Mouse (Mus musculus) forebrain, embryonic 11.5 days (tissue): Measurements from ENCODE around the gene Gm9833. TPM values are rescaled to one million over a fixed set of nuclear protein-coding genes. Genes with fewer than 3 reads are reported as not detected.
A peak's percentile ranks its signal among the peaks of the same experiment; 100 is the strongest.
"Not testable (repeated sequence)": the region's sequence is repeated elsewhere in the genome, so short reads cannot be mapped to it uniquely, and the experiment has no call there.

Source experiments
- ATAC-seq: fragments of 200-750 bp; cut with Nextera tagmentation; replicated peaks from 2 replicates; pipeline ENCODE4 v1.8.0; 2017; ENCODE audit warnings: moderate TSS enrichment; ENCODE audit not compliant: low FRiP score
- DNase-seq: peaks from one replicate; pipeline ENCODE4 v3.0.0-alpha.2; 2017; ENCODE audit warnings: low spot score
- H3K27ac ChIP-seq: fragments of 300-500 bp; sonication (generic); 2 replicates; pipeline ENCODE4 v1.5.1; 2014; ENCODE audit warnings: low read depth, low read length
- H3K27me3 ChIP-seq: fragments of 300-500 bp; sonication (generic); 2 replicates; pipeline ENCODE4 v1.6.1; 2014; ENCODE audit warnings: mild to moderate bottlenecking, low read length, mixed read lengths; ENCODE audit not compliant: control insufficient read depth, insufficient read depth
- H3K36me3 ChIP-seq: fragments of 300-500 bp; sonication (generic); 2 replicates; pipeline ENCODE4 v1.6.1; 2014; ENCODE audit warnings: mild to moderate bottlenecking, low read length, moderate library complexity, mixed read lengths; ENCODE audit not compliant: control insufficient read depth, insufficient read depth
- H3K4me1 ChIP-seq: fragments of 300-500 bp; sonication (generic); replicated peaks from 2 replicates; pipeline ENCODE4 v1.6.1; 2014; ENCODE audit warnings: low read length, mixed read lengths; ENCODE audit not compliant: control insufficient read depth, insufficient read depth
- H3K4me2 ChIP-seq: fragments of 300-500 bp; sonication (generic); 2 replicates; pipeline ENCODE4 v1.6.1; 2014; ENCODE audit warnings: low read depth, mild to moderate bottlenecking, low read length, moderate library complexity, mixed read lengths; ENCODE audit not compliant: severe bottlenecking
- H3K4me3 ChIP-seq: fragments of 300-500 bp; sonication (generic); 2 replicates; pipeline ENCODE4 v1.5.1; 2014; ENCODE audit warnings: low read depth, low read length
- H3K9ac ChIP-seq: fragments of 300-500 bp; sonication (generic); 2 replicates; pipeline ENCODE4 v1.6.1; 2014; ENCODE audit warnings: low read length
- H3K9me3 ChIP-seq: fragments of 300-500 bp; sonication (generic); 2 replicates; pipeline ENCODE4 v1.6.1; 2016; ENCODE audit warnings: low read length, mixed read lengths; ENCODE audit not compliant: control insufficient read depth
- WGBS: fragments of 180-500 bp; shearing (Covaris S2); extraction: QIAGEN DNeasy Blood & Tissue Kit; methylation state at CpG from one replicate; pipeline ENCODE4 v1.1.7; 2014; 5-methylcytosine and 5-hydroxymethylcytosine counted together
- polyA plus RNA-seq: library from polyadenylated mRNA; unstranded; fragments of >200 nt; fragmentation: Nextera tagmentation; extraction: Ambion mirVana; gene quantifications from 2 replicates; pipeline ENCODE4 v1.2.1, GENCODE M21; 2014

The Gm9833 gene
- polyA plus RNA-seq: 8.4 and 9.7 TPM in 2 replicates

DNA sequence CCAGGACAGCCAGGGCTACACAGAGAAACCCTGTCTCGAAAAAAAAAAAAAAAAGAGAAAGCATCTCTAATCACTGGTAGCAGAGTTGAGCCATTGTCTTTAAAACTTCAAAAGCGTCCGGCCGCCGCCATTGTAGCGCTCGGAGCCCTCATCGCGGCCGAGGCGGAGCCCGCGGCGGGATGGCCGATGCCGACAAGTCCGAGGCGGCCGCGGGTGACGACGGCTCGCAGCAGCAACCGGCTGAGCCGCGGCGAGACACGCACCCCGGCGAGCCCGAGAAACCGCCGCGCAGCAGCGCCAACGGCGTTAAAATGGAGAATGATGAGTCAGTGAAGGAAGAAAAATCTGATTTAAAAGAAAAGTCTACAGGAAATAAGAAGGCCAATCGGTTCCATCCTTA is at the start of gene Gm9833:
TSS of gene Gm9833 (plus strand) at position 117 of the 400 bp plus-strand sequence.
- not testable (repeated sequence) for H3K4me3 ChIP-seq, H3K4me1 ChIP-seq, DNase-seq, H3K9ac ChIP-seq, H3K9me3 ChIP-seq, H3K27ac ChIP-seq, H3K36me3 ChIP-seq, H3K27me3 ChIP-seq
- WGBS: 36% methylated on average over 25 of the region's 38 CpGs
- peak within 1 kb of the TSS; percentile 26; the same call in 1 of the 2 replicates for H3K4me2 ChIP-seq
- ATAC-seq: peak; percentile 65

- Histone ChIP-seq H3K9ac (no peak overlapping the region), H3K4me3 (no peak overlapping the region), H3K4me2 (no peak overlapping the region), H3K4me1 (no peaks in the 10 kb centered on the region), H3K36me3 (no peaks in the 10 kb centered on the region), H3K27ac (no peak overlapping the region), H3K27me3 (no peaks in the 10 kb centered on the region), H3K9me3 (no peaks in the 10 kb centered on the region)
- no peak for ATAC-seq
- no peak for DNase-seq
These were observed 17.8 kb upstream of the Gm9833 start for GRCm38 (mm10) chr3:10070070-10070469.

DNA sequence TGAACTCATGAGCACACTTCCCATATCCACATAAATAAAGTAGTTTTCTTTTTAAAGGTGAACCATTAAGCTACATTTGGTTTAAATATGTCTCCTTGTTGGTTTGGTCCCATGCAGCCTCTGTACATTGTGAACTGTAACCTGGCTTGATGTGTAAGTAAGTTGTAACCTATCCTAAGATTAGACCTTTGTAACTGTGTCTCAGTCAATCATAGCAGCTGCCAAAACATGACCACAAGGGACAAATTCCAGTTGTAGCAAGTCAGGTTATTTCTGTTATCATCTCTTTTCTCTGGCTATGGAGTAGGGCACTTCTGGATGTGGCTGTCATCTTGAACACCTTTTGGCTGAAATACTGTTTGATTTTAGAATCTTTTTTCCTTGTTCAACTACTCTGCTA is 12.1 kb upstream of the Gm9833 start:
- Histone ChIP-seq H3K9ac (no peak overlapping the region), H3K4me1 (no peaks in the 10 kb centered on the region), H3K4me3 (no peak overlapping the region), H3K9me3 (no peaks in the 10 kb centered on the region), H3K27me3 (no peaks in the 10 kb centered on the region), H3K36me3 (no peaks in the 10 kb centered on the region), H3K4me2 (no peak overlapping the region), H3K27ac (no peak overlapping the region)
- DNase-seq (no peak), ATAC-seq (no peak)

- no peaks in the 10 kb centered on the region for H3K36me3 ChIP-seq
- no peak overlapping the region for H3K4me3 ChIP-seq
- H3K27ac ChIP-seq: no peak overlapping the region
- no peaks in the 10 kb centered on the region for H3K4me1 ChIP-seq
- DNase-seq (no peak), ATAC-seq (no peak)
- no peaks in the 10 kb centered on the region for H3K27me3 ChIP-seq
- no peak overlapping the region for H3K4me2 ChIP-seq
- H3K9me3 ChIP-seq: no peaks in the 10 kb centered on the region
- H3K9ac ChIP-seq: no peak overlapping the region
- 83% methylated on average over 6 of the region's 6 CpGs for WGBS
These were observed 10.6 kb upstream of the Gm9833 start for GRCm38 (mm10) chr3:10077096-10077841.

GRCm38 (mm10) chr3:10078113-10078512 is 9.8 kb upstream of the Gm9833 start:
- 86% methylated on average over 2 of the region's 2 CpGs for WGBS
- Histone ChIP-seq H3K27me3 (no peaks in the 10 kb centered on the region), H3K9me3 (no peaks in the 10 kb centered on the region), H3K27ac (no peak overlapping the region), H3K9ac (no peak overlapping the region), H3K4me2 (no peak overlapping the region), H3K36me3 (no peaks in the 10 kb centered on the region), H3K4me3 (no peak overlapping the region), H3K4me1 (no peaks in the 10 kb centered on the region)
- DNase-seq (no peak), ATAC-seq (no peak)

GRCm38 (mm10) chr3:10081336-10081735 is 6.6 kb upstream of the Gm9833 start:
- 77% methylated on average over 5 of the region's 5 CpGs for WGBS
- DNase-seq: no peak
- no peak overlapping the region for H3K27ac ChIP-seq
- no peaks in the 10 kb centered on the region for H3K4me1 ChIP-seq
- H3K9me3 ChIP-seq: no peaks in the 10 kb centered on the region
- no peaks in the 10 kb centered on the region for H3K27me3 ChIP-seq
- H3K4me3 ChIP-seq: no peak overlapping the region
- no peak overlapping the region for H3K4me2 ChIP-seq
- ATAC-seq: no peak
- H3K36me3 ChIP-seq: no peaks in the 10 kb centered on the region
- no peak overlapping the region for H3K9ac ChIP-seq

DNA sequence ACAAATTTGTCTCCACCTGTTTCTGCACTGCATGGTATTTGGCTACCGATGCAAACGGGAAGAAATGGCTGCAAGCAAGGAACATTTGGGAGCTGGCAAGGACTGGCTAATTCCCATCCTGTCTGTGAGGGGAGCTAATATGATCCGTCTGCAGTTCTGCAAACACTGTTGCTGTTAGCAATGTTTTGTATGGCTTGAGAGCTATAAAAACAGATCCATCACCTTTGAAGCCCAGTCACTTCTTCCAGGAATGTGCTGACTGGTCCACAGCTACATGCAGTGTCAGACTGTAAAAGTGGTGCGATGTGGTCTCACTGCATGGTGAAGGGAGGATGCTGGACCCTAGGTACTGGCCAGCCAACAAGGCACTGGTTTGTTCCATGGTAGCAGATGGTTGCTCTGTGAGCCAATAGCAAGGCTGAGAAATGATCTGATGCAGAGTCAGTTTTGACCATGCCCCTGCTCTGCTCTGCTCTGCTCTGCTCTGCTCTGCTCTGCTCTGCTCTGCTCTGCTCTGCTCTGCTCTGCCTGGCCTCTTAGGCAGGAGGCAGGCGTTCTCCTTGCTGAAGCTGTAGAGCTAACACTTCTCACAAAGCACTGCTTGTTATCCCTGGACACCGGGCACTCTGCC is 5.9 kb upstream of the Gm9833 start:
- H3K9ac ChIP-seq: no peak overlapping the region
- H3K4me2 ChIP-seq: no peak overlapping the region
- ATAC-seq: no peak
- no peak for DNase-seq
- H3K9me3 ChIP-seq: no peaks in the 10 kb centered on the region
- H3K36me3 ChIP-seq: no peaks in the 10 kb centered on the region
- 73% methylated on average over 6 of the region's 6 CpGs for WGBS
- H3K27me3 ChIP-seq: no peaks in the 10 kb centered on the region
- H3K4me1 ChIP-seq: no peaks in the 10 kb centered on the region
- H3K4me3 ChIP-seq: no peak overlapping the region
- H3K27ac ChIP-seq: no peak overlapping the region

DNA sequence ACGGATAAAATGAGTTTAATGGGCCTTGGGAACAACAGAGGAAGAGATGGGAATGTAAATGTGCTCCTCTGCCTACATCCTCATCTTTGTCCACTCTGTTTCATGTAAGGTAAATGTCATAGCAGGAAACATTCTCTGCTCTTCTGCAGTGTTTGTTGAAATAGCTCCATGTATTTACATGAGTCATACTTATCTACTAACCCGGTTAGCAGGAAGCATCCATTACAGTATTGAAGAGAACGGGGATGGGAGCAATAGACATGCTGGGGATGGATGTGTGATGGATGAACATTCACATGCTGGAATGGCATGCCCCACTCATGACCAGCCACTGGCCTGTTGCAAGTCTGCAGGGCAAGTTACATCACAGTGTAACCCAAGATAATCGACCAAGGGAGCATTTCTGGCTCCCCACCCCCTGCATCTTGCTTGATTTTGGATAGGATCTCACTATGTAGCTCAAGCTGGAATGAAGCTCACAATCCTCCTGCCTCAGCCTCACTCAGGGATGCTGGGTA is 5.3 kb upstream of the Gm9833 start:
- no peak overlapping the region for H3K4me2 ChIP-seq
- H3K4me1 ChIP-seq: no peaks in the 10 kb centered on the region
- no peak overlapping the region for H3K4me3 ChIP-seq
- DNase-seq: no peak
- no peak overlapping the region for H3K9ac ChIP-seq
- no peaks in the 10 kb centered on the region for H3K36me3 ChIP-seq
- no peaks in the 10 kb centered on the region for H3K27me3 ChIP-seq
- 78% methylated on average over 4 of the region's 4 CpGs for WGBS
- H3K27ac ChIP-seq: no peak overlapping the region
- no peak for ATAC-seq
- no peaks in the 10 kb centered on the region for H3K9me3 ChIP-seq

- 85% methylated on average over 3 of the region's 3 CpGs for WGBS
- Histone ChIP-seq H3K4me2 (no peak overlapping the region), H3K36me3 (no peaks in the 10 kb centered on the region), H3K27ac (no peak overlapping the region), H3K4me3 (no peak overlapping the region), H3K4me1 (no peaks in the 10 kb centered on the region), H3K9ac (no peak overlapping the region), H3K27me3 (no peaks in the 10 kb centered on the region), H3K9me3 (no peaks in the 10 kb centered on the region)
- no peak for DNase-seq
- no peak for ATAC-seq
These were observed 3.8 kb upstream of the Gm9833 start for GRCm38 (mm10) chr3:10084102-10084501.
